Mouse (Mus musculus) 3T3-L1 (cell line): ENCODE results near the gene Gm49321.

Experiments
- DNase-seq: peaks from one replicate; pipeline ENCODE4 v3.0.0-alpha.2; 2015; ENCODE audit warnings: low read depth, low spot score

Gene Gm49321

DNA sequence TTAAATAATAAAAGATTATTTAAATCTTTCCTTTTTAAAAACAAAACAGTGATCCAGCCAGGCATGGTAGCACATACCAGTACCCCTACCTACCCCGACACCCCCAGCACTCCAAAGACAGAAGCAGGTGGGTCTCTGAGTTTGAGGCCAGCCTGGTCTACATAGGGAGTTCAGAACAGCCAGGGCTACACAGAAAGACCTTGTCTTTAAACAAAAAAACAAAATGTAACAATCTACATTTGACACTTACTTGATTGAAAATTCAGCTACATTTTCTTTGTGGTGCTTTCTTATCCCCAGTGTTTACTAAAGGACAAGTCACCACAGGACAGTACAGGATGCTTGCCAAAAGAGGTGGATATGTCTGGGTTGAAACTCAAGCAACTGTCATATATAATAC, at the start of gene Gm49321:
Gm49321 (plus strand) TSS at position 301 of the 400 bp plus-strand sequence.
- no peak for DNase-seq

DNA sequence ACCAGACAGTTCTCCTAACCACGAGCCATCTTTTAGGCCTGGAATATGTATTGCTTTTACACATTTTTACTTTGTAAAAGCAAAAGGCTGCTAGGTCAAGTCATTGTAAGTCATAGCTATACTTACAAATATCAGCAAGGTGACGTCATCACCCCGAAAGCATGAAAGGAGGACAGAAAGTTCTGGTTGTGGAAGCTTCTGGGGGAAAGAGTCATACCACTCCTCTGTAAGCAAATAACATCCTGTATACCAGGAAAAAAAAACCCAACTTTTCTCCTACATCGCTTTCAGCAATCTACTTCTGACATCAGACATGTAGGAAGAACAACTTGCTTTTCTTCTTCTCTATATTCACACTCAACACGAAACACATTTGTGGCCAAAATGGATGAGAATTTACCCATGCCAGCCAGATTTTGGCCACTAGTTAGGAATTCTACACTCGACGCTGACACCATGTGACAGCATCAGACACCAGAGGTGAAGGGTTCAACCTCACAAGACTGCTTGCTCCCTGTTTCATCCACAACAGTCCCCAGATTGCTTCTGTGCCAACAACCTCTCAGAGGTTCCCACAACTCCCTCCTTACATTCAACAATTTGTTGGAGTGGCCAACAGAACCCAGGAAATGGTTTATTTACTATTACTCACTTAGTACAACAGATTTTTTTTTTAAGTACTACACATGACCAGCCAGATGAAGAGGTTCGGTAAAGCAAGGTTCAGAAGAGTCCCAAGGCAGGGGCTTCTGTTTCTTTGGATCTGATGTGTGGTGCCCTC, 49.3 kb upstream of the Gm49321 start:
- DNase-seq: peak; percentile 53

DNA sequence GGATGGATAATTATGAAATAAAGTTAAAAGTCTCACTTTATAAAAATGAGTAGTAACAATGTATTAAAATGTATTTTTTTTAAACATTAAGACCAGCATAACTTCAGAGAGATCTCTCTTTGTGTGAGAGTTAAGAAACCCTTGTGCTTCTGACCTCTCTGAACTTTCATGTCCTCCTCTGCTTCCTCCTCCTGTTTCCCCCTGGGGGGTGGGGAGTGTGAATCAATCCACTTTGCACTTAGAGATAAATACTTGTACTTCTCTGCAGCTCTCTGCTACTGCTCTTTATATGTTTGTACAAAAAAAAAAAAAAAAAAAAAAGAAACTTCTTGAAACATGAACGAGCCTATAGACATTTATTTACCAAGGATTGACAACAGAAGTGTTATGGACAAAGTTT, 47.9 kb upstream of the Gm49321 start:
- DNase-seq: no peak

DNA sequence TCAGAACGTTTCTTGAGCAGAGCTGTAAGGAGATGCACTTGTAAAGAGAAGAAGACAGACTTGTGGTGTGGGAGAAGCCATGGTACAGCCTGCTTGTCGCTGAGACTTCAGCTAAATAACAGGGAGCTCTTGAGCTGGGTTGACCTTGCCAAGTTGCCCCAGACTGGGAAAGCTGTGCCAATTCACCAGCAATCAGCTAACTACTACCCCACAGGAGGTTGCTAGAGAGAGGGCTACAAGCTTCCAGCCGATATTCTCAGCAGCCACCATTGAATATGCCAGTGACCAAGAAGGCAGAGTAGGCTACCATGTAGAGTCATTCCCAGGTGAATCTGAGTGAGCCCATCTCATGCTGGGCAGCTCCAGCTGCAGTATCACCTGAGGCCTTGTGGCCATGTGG, 47.4 kb upstream of the Gm49321 start:
- DNase-seq: no peak

DNA sequence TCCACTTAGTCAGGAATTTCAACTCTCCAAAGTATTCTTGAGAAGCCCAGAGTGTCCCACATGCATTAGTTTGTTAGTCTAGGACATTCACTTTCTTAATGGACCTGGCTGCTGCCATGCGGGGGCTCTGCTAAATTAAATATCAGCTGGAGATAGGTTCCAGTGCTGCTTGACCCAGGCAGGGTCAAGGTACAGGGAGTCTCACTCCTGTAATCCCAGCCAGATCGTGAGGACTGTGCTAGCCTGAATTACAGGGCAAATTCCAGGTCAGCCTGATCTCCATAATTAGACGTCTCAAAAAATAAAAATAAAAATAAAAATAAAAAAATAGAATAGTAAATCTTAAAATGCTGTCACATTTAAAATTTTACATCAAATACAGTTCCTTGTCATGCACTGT, 44.8 kb upstream of the Gm49321 start:
- DNase-seq: no peak

DNA sequence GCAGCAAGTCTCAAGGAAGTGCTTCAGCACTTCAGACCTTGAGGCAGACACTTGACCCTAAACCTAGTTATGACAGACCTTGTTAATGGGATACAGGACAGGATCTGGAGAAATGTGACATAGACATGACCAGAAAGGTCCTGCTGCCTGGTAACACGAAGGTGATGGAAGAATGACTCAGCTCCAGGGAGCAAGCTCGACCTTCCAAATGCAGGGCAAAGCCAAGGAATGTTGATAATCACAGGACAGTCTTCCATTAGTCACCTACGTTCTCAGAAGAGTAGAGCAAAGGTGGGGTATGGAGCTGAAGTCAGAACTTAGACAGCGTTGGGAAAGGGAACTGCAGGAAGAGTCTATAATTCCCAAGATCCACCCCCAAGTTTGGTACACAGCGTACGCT, 42.6 kb upstream of the Gm49321 start:
- DNase-seq: peak; percentile 77

DNA sequence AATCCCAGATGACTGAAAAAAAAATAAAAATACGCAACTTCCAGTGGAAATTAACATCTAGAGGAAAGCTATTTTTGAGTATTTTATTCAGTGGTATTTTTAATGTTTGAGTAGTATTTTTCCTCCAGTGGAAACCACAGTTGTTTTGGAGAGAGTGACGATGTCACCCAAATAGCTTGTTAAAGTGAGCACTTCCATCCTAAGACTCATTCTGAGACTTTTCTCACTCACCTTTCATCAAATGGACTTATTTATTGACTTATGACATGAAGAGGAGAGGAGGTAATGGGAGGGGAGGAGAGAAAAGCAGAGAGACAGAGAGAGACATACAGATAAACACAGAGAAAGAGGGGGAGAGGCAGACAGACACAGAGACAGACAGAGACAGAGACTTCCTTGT, 41.8 kb upstream of the Gm49321 start:
- DNase-seq: peak; percentile 21

DNA sequence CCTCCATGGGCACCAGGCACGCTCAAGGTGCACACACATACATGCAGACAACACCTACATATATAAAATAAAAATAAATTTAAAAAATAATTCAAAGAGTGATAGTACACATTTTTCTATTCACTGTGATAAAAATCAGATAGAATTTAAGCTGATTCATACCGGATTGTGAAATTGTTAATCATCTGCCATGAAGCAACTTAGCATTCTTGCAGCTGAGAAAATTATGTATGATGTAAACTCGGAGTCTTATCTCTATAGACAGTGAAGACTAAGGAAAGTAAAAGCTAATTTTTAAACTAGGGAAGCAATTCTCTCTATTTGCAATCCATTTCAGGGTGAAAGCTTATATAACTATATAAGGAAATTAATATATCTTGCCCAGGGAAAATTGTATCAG, 41.0 kb upstream of the Gm49321 start:
- peak; percentile 64 for DNase-seq

DNA sequence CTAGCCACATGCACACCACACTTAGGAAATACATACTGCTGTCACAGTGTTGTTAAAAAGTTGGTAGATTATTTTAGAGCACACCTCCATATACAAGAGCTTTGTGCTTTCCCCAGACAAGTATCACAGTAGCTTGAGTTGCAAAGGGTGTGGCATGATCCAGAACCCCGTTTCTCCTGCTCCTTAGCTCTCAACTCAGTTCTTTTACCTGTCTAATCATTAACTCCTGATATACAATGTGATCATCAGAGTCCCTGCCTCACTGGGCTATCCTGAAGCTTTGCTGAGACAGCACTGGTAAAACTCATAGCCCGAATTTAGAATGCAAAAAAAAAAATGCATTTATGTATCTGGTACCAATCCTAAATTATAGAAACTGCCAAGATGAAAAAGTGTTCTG, 39.2 kb upstream of the Gm49321 start:
- no peak for DNase-seq

DNA sequence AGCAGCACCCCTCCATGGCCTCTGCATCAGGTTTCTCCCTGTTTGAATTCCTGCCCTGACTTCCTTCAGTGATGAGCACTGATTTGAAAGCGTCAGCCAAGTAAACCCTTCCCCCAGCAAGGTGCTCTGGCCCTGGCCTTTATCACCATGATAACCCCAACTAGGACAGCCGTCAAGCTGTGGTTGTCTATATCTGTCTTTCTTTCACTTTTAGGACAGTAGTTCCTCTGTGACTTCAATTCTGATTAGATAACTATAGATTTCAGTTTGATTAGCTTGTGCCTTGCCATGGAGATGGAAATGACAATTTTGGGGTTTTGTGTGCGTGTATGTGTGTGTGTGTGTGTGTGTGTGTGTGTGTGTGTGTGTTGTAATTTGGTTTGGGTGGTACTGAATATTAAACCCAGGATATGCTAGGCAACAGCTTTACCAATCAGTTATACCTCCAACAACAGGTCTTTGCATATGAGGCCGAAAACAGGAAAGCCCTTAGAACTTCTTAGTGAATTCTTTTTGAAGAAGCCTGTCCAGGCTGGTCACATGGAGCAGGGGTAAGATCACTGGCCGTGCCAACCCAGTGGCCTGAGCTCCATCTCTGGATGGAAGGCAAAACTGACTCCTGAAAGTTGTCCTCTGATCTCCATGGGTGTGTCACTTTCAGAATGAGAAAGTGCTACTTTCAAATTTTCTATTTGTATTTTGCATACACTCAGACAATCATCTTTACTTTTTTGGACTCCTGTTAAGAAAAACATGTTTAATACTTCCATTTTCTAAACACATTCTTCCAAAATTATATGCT, 33.1 kb upstream of the Gm49321 start:
- DNase-seq: peak; percentile 30

DNA sequence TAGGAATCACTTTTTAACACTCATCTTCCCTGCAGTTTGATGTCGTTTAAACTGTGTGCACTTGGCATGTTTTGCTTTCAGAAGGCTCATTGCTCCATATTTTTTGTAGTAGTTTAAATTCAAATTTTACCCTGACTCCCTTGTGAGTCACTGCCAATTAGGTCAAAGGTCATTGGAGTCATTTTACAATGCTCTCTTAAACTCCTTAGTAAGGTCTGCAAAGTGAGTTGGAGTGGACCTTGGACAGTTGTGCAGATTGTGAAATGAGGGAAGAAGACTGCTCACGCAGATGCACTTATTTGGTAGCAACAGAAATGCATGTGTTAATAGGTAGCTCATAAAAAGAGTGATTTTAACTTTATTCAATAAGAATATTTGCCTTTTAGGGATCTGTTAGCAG, 32.4 kb upstream of the Gm49321 start:
- peak; percentile 89 for DNase-seq

DNA sequence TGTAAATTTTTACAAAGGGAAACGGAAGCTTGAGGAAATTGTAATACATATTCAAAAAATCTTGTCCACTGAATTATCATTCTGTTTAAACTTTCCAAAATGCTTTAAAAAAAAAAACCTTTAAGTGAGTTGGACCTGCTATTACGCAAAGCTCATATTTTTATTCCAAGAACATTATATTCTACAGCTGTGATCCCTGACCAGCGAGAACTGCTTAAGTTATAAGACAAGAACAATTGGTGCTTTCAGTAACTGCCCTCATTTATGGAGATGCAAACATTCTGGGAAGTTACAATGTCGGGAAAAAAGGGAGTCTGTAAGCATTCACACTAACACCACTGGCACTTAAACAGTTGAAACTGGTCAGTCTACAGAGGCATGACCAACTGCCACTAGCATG, 31.9 kb upstream of the Gm49321 start:
- no peak for DNase-seq

DNA sequence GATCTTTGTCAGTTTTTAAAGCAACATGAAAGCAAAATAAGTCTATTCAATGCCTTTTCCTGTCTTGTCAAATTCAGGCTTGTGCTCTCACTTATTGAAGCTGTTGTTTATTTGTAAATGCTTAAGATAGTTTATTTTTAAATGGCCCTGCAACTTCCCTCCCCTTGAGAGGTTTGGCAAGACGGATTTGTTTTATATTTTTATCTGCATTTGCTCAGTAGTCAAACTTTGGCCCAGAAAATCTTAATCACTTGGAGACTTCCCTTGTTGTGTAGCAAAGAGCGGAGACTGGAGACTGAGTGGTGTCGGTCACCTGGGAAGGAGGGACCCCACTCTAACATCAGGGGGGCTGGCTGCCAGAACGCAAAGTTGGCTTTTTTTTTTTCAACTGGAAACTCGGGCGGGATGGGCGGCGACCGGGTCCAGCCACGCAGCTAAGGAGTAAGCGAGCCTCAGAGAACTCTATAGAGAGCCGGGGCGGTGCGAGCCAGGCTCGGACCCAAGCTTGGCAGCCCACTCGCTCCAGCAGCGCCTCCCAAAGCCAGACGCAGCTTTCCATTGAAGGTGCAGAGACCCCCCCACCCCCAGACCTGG, 30.3 kb upstream of the Gm49321 start:
- DNase-seq: no peak

DNA sequence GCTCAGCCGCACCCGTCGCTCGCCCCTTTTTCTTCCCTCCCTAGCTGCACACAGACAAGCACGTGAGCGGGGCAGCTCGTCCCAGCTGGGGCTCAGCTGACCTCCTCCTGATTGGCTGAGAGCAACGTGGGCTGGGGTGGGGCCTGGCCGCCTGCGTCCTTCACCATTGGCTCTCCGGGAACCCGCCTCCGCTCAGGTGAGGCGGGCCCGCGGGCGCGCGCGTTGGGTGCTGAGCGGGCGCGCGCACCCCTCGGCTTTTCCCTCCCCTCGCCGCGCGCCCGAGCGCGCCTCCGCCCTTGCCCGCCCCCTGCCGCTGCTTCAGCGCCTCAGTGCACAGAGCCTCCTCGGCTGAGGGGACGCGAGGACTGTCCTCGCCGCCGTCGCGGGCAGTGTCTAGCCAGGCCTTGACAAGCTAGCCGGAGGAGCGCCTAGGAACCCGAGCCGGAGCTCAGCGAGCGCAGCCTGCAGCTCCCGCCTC, 29.7 kb upstream of the Gm49321 start:
- DNase-seq: peak; percentile 97

DNA sequence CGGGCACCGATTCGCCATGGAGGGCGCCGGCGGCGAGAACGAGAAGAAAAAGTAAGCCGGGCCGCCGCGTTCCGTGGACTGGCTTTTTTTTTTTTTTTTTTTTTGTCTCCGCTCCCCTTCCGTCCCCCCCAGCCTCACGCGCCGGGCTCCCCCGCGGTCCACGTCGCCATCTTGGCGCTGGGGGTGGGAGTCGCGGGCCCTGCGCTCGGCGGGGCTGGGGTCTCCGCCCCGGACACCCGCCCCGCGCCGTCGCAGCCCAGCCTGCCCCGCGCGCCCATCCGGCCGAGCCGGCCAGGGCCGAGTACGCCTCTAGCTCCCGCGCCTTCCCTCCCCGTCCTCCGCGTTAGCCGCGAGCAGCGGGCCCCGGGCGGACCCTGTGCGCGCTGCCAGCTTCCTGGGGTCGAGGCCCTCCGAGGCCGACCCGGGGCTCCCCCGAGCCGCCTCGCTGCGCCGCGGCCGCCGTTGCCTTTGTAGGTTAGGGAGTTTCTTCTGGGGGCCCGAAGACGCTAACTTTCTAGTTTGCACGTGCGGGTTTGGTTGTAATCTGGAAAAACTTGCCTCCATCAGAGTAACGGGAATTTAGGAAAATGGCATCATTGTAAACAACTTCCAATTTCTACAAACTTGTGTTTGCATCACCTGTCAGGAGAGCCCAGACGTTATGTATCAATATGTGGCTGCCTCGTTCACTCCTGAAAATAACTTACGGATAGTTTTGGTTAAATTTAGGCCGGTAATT, 29.0 kb upstream of the Gm49321 start:
- DNase-seq: peak; percentile 15

DNA sequence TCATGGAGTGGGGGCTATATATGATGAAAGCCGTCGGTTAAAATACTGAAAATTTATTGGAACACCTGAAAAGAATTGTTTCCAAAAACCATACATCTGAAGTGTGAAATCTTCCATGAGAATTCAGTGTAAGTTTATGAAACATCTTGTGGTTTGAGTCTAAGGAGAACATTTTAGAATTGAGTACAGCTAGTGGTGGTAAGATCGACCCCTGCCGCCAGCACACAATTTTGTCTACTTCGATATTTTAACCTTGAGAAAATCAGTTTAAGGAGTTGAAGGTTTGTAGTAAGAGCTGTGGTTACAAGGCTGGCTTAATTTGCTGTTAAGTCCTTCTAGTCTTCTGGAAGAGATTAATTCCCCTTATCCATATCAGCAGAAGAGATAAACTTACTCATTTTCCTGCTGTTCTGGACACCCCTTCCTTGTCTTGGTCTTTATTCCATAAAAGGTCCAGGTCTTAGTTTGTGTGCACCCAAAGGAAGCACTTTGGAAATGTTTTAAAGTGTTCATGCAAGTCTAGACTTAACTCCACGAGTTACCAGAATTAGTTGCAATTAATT, 28.4 kb upstream of the Gm49321 start:
- DNase-seq: peak; percentile 34

DNA sequence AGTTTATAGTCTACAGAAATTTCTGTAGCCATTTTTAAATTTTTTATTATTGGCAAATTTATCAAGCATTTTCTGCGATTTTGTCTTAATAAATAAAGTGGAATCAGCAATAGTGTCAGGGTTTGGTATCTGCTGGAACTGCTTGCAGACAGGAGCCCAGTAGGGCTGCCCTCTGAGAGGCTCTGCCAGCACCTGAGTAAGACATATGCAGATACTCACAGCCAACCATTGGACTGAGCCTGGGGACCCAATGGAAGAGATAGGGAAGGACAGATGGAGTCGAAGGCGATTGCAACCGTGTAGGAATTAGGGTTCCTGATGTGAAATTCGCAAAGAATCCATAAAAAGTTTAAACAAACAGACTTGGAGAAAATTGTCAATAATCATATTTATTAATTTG, 19.0 kb upstream of the Gm49321 start:
- DNase-seq: no peak

DNA sequence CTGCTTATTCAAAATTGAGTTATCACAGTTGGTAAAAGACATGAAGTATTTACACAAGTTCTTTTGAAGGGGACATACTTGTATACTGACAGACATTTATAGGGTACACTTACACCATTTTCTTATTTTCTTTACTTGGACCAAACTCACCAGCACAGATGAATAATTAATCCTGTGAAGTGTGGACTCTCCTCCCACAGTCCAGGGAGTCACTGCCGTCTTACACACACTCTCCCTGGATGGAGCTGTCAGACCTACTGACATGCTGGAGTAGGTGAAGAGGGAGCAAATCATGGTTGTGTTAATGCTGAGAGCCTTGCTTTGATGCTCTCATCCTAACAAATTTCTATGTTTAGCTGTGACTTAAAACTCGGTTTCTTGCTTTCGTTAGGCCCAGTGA, 7.2 kb upstream of the Gm49321 start:
- no peak for DNase-seq

DNA sequence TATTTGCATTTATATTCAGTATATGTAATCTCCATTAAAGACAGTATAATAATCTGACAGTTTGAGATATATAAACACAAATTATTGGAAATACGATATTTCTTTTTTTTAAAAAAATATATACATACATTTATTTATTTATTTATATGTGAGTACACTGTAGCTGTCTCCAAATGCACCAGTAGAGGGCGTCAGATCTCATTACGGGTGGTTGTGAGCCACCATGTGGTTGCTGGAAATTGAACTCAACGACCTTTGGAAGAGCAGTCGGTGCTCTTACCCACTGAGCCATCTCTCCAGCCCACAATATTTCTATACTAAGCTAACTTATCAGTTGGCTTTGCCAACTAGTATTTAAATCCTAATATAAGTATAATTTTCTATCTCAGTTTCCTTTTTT, 6.2 kb upstream of the Gm49321 start:
- peak; percentile 61 for DNase-seq

DNA sequence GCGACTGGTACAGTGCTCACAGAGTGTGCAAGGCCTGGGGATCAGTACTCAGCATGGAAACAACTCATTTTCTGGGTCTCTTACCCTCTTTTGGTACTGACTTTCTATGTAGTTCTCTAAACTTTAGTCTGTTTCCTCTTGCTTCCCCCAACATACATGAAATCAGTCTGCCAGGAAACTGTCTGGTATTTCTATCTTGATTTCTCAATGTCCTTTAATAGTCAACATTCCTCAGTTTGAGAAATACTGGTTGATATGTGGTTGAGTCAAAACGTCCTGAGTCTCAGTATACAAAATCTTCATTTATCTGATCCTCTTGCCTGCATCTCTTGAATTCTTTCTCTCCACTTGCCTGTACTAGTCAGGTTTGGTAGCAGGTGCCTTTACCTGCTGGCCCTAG, 2.9 kb upstream of the Gm49321 start:
- DNase-seq: no peak

DNA sequence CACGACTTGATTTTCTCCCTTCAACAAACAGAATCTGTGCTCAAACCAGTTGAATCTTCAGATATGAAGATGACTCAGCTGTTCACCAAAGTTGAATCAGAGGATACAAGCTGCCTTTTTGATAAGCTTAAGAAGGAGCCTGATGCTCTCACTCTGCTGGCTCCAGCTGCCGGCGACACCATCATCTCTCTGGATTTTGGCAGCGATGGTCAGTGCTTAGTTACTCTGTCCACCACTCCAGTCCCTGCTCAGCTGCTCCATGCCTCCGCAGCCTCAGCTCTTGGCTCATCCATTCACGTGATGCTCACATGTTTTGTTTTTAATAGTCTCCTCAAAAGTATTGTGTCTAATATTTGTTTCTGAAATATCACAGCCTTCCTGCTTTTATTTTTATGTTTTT, 2.1 kb downstream of the Gm49321 start:
- no peak for DNase-seq

DNA sequence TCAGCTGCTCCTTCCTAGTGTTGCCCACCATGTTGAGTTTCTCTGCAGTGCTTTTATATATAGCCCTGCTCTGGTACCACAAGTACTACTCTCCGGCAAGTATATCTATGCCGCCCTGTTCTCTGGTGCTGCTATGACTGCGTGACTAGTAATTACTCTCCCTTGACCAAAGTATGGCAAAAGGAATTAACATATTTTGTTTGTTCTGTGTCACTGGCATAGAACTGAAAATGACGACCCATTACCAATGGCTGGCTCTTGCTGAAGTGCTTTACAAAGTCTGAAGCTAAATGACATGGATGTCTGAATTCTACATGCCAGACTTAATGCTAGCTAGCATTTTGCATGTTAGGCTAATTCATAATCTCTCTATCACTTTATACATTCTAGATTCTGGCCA, 11.0 kb downstream of the Gm49321 start:
- DNase-seq: no peak
